Mouse (Mus musculus): Measurements from ENCODE around the gene Ndufb3.
"Not testable (repeated sequence)": the region's sequence is repeated elsewhere in the genome, so short reads cannot be mapped to it uniquely, and the experiment has no call there.

Gene Ndufb3

GRCm38 (mm10) chr1:58616176-58616575 lies 30.0 kb downstream of the Ndufb3 start:
- in situ Hi-C loops (cut with MboI; ENCODE audit: low sequenced_read_pairs) = no loop called here

DNA sequence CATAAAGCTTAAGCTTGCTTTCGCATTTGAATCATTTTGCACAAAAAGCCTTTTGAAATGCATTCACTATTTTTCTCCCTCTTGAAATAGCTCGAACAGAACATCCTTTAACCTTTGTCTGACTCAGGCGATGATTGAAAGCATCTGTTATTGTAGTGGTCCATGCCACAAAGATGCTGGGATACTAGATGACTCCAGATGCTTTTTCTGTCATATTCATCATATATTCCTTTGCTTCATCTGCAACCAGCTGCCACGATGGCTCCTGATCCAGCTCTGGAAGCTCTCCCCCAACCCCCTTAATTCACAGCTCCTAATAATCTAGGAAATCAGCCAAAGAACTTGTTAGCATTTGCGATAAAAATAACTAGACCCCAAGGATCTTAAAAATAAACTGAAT lies 30.9 kb downstream of the Ndufb3 start:
- in situ Hi-C loops (cut with MboI; ENCODE audit: low sequenced_read_pairs) = no loop called here

DNA sequence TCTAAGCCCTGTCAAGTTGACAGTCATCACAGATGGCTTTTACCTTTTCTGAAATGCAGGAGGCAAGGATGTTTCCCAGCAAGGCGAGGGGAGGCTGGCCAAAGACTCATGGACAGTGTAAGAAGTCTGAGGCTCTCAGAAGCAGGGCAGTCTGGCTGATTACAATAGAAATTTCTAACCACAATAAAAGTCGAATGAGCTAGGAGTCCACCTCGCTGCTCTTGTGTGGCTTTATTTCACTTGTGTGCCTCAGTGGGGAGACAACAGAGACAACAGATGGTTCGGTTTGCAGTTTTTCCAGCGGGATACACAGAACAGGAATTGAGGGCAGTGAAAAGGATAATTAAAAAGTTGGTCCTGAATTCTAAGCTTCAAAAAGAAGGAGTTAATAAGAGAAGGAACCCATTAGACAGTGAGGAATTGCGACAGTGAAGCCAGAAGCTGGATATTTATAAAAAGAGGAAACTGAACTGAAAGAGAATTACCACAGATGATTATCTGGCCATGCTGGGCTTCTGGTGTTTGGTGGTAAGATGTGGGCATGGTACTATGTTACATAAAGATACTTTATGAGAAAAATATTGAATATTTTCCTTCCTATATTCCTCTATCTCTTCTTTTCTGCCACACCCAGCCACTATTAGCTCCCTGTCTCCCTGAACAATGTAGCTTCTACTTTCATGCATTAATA lies 31.9 kb downstream of the Ndufb3 start:
- in situ Hi-C loops (cut with MboI; ENCODE audit: low sequenced_read_pairs) = no loop called here

GRCm38 (mm10) chr1:58618766-58619165 lies 32.6 kb downstream of the Ndufb3 start:
- in situ Hi-C loops (cut with MboI; ENCODE audit: low sequenced_read_pairs) = no loop called here

DNA sequence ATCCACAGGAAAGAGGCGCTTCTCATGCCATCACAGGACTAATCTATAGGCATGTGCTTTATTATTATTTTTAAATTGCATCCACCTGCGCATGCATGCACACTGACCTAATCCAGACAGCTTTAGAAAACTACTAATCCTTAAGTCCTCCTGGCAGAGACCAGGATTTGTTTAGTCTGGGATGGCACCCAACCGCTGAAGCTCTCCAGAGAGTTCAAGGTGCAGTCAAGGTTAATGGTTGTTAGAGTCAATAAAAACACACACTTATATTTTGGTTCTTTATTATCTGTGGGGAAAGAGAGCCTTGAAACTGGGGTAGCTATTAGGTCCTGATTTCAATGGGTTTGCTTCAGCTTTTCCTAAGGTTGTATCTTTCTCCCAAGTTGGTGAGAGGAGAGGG lies 35.1 kb downstream of the Ndufb3 start:
- in situ Hi-C loops (cut with MboI; ENCODE audit: low sequenced_read_pairs) = no loop called here

GRCm38 (mm10) chr1:58621996-58622748 lies 36.0 kb downstream of the Ndufb3 start:
- in situ Hi-C loops (cut with MboI; ENCODE audit: low sequenced_read_pairs) = no loop called here

DNA sequence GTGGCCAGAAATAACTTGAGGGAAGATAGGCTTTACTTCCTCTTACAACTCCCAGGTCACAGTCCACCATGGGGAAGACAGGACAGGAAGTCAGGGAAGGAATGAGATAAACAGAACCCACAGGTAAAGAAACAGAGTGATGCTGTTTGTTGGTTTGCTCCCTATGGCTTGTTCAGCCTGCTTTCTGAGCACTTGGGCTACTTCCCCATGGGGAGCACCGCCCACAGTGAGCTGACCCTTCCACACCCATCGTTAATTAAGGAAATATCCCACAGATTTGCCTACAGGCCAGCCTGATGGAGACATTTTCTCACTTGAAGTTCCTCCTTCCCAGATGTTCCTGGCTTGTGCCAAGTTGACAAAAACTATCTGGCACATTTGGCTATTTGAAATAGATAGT lies 42.7 kb downstream of the Ndufb3 start:
- in situ Hi-C loops (cut with MboI; ENCODE audit: low sequenced_read_pairs) = not testable (repeated sequence)

Data from CH12F3 (cell line).